Mouse (Mus musculus): ENCODE measurements around the gene Ccser1. TPM values are rescaled to one million over a fixed set of nuclear protein-coding genes. Genes with fewer than 3 reads are reported as not detected.

Gene Ccser1
- polyA plus RNA-seq, 1 experiment: 12.7 TPM

DNA sequence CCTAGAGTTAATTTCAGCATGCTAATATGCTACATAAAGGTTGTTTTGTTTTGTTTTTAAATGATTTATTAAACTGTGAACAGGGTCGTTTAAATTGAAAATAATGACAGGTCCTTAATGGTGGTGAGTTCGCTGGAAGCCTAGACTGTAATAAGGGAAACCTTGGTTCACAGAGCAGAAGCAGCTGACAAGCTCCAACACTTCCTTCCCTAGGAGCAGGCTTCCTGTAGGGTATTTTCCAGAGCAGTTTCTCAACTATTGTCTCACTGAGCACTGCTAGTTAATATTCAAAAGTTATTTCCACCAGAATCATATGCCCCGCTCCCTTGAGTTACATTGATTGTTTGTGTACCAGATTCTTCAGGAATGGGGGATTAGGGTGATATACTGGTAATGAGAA lies 93.3 kb downstream of the Ccser1 start:
- Histone ChIP-seq H3K27ac (ENCODE audit: insufficient read depth, low read length) (no peak overlapping the region), H3K27me3 (ENCODE audit: control insufficient read depth, insufficient read depth, low read length) (no peaks in the 10 kb centered on the region), H3K4me3 (replicated peaks; ENCODE audit: insufficient read depth, low read depth, low read length) (no peak overlapping the region), H3K4me1 (ENCODE audit: control insufficient read depth, insufficient read depth, low read length) (0 out of 2 replicates have a peak, but pooled peaks cover 2% of the 10 kb centered on the region)
- DNase-seq: no peak
- TF ChIP-seq POLR2A (IDR thresholded peaks at IDR 0.05; ENCODE audit: borderline replicate concordance, insufficient read depth, low read length) (no peak), CTCF (IDR thresholded peaks at IDR 0.05; ENCODE audit: borderline replicate concordance, insufficient read depth, low read depth, low read length) (no peak)
- 84% methylated on average over 3 of the region's 3 CpGs for WGBS

DNA sequence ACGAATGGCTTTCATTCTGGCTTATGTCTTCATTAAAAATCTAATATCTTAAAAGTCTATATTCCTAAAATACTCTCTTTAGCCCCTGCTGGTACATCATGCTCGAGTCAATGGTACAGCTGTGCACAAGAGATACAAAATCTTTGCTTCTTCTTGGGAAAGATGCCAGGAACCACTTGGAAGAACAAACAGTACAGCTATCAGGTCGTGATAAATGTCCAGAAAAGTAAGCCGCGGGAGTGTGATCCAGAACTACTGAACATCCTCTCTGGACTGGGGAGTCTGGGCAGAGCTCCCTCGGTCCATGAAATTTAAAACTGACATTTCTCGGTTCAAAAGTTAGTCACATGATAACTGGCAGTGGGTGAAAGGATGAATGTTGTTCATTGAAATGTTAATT lies 99.4 kb downstream of the Ccser1 start:
- WGBS: 41% methylated on average over 7 of the region's 7 CpGs
- H3K27me3 ChIP-seq (ENCODE audit: control insufficient read depth, insufficient read depth, low read length): no peaks in the 10 kb centered on the region
- DNase-seq: no peak
- no peaks in the 10 kb centered on the region for H3K4me1 ChIP-seq (ENCODE audit: control insufficient read depth, insufficient read depth, low read length)
- H3K27ac ChIP-seq (ENCODE audit: insufficient read depth, low read length): no peak overlapping the region
- no peak for TF ChIP-seq POLR2A (IDR thresholded peaks at IDR 0.05; ENCODE audit: borderline replicate concordance, insufficient read depth, low read length)
- TF ChIP-seq CTCF (IDR thresholded peaks at IDR 0.05; ENCODE audit: borderline replicate concordance, insufficient read depth, low read depth, low read length): no peak
- no peak overlapping the region for H3K4me3 ChIP-seq (replicated peaks; ENCODE audit: insufficient read depth, low read depth, low read length)

DNA sequence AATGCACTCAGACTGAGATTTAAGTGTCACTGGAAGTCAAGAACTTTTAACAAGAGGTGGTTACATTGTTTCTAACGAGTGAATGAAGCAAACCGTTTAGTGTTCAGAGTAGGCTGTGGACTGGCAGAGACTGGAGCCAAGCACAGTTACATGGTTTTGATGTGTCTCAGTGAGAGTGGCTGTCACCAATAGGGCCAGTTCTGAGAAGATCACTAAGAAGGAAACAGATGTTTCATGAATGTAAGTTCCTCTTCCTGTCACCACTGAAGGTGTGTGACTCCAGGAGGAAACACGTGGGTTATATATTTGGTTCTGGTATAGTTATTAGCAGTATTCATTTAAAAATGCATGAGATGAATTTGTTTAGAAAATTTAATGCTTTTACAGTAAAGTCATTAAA lies 112.8 kb downstream of the Ccser1 start:
- no peak for TF ChIP-seq CTCF (IDR thresholded peaks at IDR 0.05; ENCODE audit: borderline replicate concordance, insufficient read depth, low read depth, low read length)
- no peak for TF ChIP-seq POLR2A (IDR thresholded peaks at IDR 0.05; ENCODE audit: borderline replicate concordance, insufficient read depth, low read length)
- no peak for DNase-seq
- WGBS: 36% methylated on average over 3 of the region's 3 CpGs
- Histone ChIP-seq H3K4me1 (ENCODE audit: control insufficient read depth, insufficient read depth, low read length) (no peaks in the 10 kb centered on the region), H3K4me3 (replicated peaks; ENCODE audit: insufficient read depth, low read depth, low read length) (no peak overlapping the region), H3K27ac (ENCODE audit: insufficient read depth, low read length) (no peak overlapping the region), H3K27me3 (ENCODE audit: control insufficient read depth, insufficient read depth, low read length) (no peaks in the 10 kb centered on the region)

DNA sequence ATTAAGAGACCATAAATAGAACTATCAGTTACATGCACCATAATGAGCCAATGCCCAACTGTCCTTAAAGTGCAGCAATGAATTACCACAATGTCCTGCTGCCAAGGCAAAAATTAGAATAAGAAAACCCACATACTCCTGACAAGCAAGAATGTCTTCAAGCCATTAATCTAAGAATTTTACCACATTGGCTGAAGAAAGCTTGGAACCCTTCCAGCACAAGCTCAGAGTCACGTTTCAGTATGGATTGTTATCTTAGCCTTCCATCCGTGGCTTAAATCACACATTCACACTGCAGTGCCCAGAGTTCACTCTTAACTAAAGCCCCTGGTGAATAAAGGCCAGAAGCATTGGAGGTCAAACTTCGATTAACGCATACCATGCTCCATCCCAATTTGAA lies 115.4 kb downstream of the Ccser1 start:
- Histone ChIP-seq H3K27ac (ENCODE audit: insufficient read depth, low read length) (no peak overlapping the region), H3K27me3 (ENCODE audit: control insufficient read depth, insufficient read depth, low read length) (no peaks in the 10 kb centered on the region), H3K4me3 (replicated peaks; ENCODE audit: insufficient read depth, low read depth, low read length) (no peak overlapping the region), H3K4me1 (ENCODE audit: control insufficient read depth, insufficient read depth, low read length) (peaks cover 3% of the 10 kb centered on the region; the same call in 1 of the 2 replicates)
- no peak for DNase-seq
- TF ChIP-seq POLR2A (IDR thresholded peaks at IDR 0.05; ENCODE audit: borderline replicate concordance, insufficient read depth, low read length): no peak
- TF ChIP-seq CTCF (IDR thresholded peaks at IDR 0.05; ENCODE audit: borderline replicate concordance, insufficient read depth, low read depth, low read length): no peak
- WGBS: 32% methylated on average over 4 of the region's 4 CpGs

DNA sequence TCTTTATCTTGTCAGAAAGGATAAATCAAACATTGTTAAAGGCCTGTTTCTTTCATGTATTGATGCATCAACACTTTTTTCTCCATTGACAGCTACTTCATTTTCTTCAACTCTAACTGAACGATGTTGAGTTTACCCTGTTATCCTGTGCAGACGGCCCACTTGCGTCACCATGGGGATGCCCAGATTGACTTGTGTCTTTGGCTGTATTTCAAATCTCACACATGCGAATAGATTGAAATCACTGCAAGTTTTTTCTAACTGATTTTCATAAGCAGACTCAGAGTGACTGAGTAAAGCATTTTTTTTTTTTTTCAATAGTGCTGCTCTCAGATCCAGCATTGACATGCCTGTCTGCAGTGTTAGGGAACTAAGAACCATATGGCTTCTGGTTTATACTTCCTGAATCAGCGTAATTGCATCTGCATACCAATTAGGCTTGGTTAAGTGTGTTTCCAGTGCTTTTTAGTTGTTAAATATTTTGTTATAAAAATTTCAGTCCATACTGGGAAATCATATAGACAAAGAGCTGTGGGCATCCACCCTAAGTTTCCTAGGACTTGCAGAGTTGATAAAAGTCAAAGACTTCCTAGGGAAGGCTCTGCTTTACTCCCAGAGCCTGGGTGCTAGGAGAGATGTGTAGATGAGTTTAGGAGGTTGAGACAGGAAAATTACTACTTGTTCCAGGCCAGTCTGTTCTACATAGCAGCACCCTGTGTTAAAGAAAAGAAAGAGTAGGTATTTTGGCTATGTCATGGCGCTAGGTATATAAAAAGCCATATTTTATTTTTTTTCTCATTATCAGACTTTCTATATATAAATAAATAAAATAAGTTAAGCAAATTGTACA lies 116.3 kb downstream of the Ccser1 start:
- H3K4me3 ChIP-seq (replicated peaks; ENCODE audit: insufficient read depth, low read depth, low read length): no peak overlapping the region
- H3K27ac ChIP-seq (ENCODE audit: insufficient read depth, low read length): no peak overlapping the region
- WGBS: 33% methylated on average over 6 of the region's 6 CpGs
- peaks cover 3% of the 10 kb centered on the region; the same call in 1 of the 2 replicates for H3K4me1 ChIP-seq (ENCODE audit: control insufficient read depth, insufficient read depth, low read length)
- peak in 1 of 2 experiments; percentile 23 for DNase-seq
- no peaks in the 10 kb centered on the region for H3K27me3 ChIP-seq (ENCODE audit: control insufficient read depth, insufficient read depth, low read length)
- TF ChIP-seq POLR2A (IDR thresholded peaks at IDR 0.05; ENCODE audit: borderline replicate concordance, insufficient read depth, low read length): no peak
- no peak for TF ChIP-seq CTCF (IDR thresholded peaks at IDR 0.05; ENCODE audit: borderline replicate concordance, insufficient read depth, low read depth, low read length)

DNA sequence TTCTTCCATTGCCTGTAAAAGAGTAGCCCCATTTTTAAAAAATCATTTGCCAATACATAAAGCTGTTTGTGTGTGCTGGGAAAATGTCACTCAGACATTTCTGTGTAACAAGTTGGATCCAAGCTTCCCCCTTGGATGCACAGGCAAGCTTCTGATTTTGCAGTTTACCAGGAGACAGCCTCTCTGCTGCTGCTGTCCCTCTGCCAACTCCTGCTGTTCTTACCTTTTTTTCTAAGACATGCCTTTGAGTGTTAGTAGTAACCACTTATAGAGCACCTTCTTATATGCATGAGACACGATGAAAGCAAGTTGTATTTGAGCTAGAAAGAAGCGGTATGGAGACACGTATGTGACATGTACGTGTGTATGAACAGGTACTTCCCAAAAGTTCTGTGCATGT lies 120.3 kb downstream of the Ccser1 start:
- Histone ChIP-seq H3K4me3 (replicated peaks; ENCODE audit: insufficient read depth, low read depth, low read length) (no peak overlapping the region), H3K27ac (ENCODE audit: insufficient read depth, low read length) (no peak overlapping the region), H3K27me3 (ENCODE audit: control insufficient read depth, insufficient read depth, low read length) (no peaks in the 10 kb centered on the region), H3K4me1 (ENCODE audit: control insufficient read depth, insufficient read depth, low read length) (peaks cover 3% of the 10 kb centered on the region; the same call in 1 of the 2 replicates)
- 73% methylated on average over 4 of the region's 4 CpGs for WGBS
- peak; percentile 24 to 36 for DNase-seq
- TF ChIP-seq POLR2A (IDR thresholded peaks at IDR 0.05; ENCODE audit: borderline replicate concordance, insufficient read depth, low read length) (no peak), CTCF (IDR thresholded peaks at IDR 0.05; ENCODE audit: borderline replicate concordance, insufficient read depth, low read depth, low read length) (no peak)

DNA sequence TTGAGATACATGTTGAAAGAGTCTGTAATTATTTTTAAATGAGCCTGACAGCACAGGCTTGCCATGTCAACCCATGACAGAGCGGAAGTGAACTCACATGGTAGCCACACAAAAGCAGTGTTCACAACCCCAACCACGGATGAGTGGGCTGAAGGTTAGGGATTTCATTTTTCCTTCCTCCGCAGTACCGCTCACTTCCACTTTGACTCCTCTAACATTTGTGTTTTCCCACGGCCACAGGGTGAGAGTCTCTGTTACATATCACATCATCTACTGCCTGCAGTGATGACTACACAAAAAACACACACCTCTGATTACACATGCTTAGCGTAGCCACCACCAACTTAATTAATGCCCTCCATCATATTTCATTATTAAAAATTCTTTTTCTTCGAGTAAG lies 120.9 kb downstream of the Ccser1 start:
- TF ChIP-seq POLR2A (IDR thresholded peaks at IDR 0.05; ENCODE audit: borderline replicate concordance, insufficient read depth, low read length): no peak
- TF ChIP-seq CTCF (IDR thresholded peaks at IDR 0.05; ENCODE audit: borderline replicate concordance, insufficient read depth, low read depth, low read length): no peak
- no peaks in the 10 kb centered on the region for H3K27me3 ChIP-seq (ENCODE audit: control insufficient read depth, insufficient read depth, low read length)
- no peak for DNase-seq
- 74% methylated on average over 7 of the region's 7 CpGs for WGBS
- H3K27ac ChIP-seq (ENCODE audit: insufficient read depth, low read length): no peak overlapping the region
- H3K4me1 ChIP-seq (ENCODE audit: control insufficient read depth, insufficient read depth, low read length): peaks cover 3% of the 10 kb centered on the region; the same call in 1 of the 2 replicates
- no peak overlapping the region for H3K4me3 ChIP-seq (replicated peaks; ENCODE audit: insufficient read depth, low read depth, low read length)

DNA sequence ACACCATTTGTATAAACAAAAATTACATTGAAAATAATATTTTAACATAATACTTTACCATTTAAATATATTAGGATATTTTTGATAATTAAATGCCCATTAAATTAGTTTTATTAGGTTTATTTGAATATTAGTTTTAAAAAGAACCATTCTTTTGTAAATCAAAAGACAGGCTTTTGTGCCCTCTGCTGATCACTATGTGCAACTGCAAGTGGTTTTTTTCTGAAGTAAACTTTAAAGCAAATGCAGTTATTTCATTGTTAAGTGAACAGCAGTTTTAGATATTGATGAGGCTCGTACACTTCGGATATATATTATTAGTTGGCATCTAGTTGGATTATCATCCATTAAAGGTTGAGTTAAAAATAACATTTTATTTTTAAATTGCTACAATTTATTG lies 121.5 kb downstream of the Ccser1 start:
- WGBS: 25% methylated on average over 2 of the region's 2 CpGs
- H3K4me3 ChIP-seq (replicated peaks; ENCODE audit: insufficient read depth, low read depth, low read length): no peak overlapping the region
- no peak overlapping the region for H3K27ac ChIP-seq (ENCODE audit: insufficient read depth, low read length)
- H3K4me1 ChIP-seq (ENCODE audit: control insufficient read depth, insufficient read depth, low read length): peaks cover 3% of the 10 kb centered on the region; the same call in 1 of the 2 replicates
- no peak for DNase-seq
- TF ChIP-seq POLR2A (IDR thresholded peaks at IDR 0.05; ENCODE audit: borderline replicate concordance, insufficient read depth, low read length): no peak
- TF ChIP-seq CTCF (IDR thresholded peaks at IDR 0.05; ENCODE audit: borderline replicate concordance, insufficient read depth, low read depth, low read length): peak; percentile 51; the same call in 1 of the 2 replicates
- H3K27me3 ChIP-seq (ENCODE audit: control insufficient read depth, insufficient read depth, low read length): no peaks in the 10 kb centered on the region

Data from cerebellum, adult 2 months (tissue).